Comparison of ENCODE assay signal across 20 mouse cellular contexts in the genomic region with DNA sequence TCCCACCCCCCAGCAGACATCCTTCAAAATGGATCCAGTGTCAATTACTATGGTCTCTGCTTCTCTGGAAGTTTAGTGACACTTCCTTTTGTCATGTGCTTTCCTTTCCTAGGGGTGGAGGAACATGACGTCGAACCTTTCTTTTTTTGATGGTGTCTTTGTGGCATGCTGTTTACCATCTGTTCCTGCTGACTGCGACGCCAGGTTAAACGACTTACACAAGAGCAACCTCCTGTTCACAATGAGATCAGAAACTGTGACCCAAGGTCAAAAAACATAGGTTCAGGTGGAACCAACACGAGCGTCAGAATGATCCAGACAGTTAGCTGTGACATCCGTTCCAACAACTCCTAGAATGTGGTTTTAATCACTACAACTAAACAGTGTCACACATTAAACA.
DNase-seq lines count a peak whose midpoint lies in the region; ATAC-seq and TF ChIP-seq lines count a peak whose summit lies in the region.
"Had no signal": no experiment of that assay in that cellular context is flagged by ENCODE, and none has a peak within 500 bp of the region (broad histone marks: within the 10 kb centered on the region; RNA-seq: fewer than 3 reads in every experiment).

No protein-coding gene starts in this region.

- peak; percentile 17 for DNase-seq in midbrain, embryonic 11.5 days (ENCODE audit: low spot score, missing footprints)
- DNase-seq in cerebellum, adult 18-20 months: peak; percentile 57 to 61
- DNase-seq in cerebellum, adult 9-11 months: peak; percentile 78
- DNase-seq in cerebellum, postnatal 36 days: peak; percentile 42 to 58
- no peak for DNase-seq in left cerebral cortex, adult 2 months (ENCODE audit: extremely low spot score in 1 of 2, low spot score in 2 of 2)
- DNase-seq: adrenal gland, adult 8-10 months; adrenal gland, postnatal 36 days; gastrocnemius, postnatal 14 days; heart, postnatal 10 days; kidney, adult 2 months had no signal

- H3K9me3 ChIP-seq in midbrain, embryonic 11.5 days (ENCODE audit: control insufficient read depth, low read length): no peaks in the 10 kb centered on the region
- H3K9me3 ChIP-seq in midbrain, embryonic 16.5 days (replicated peaks; ENCODE audit: control insufficient read depth, low read length, poor library complexity, severe bottlenecking): no peaks in the 10 kb centered on the region
- H3K9me3 ChIP-seq: embryonic facial prominence, embryonic 12.5 days; forebrain, embryonic 12.5 days; G1E had no signal

- WGBS in midbrain, embryonic 11.5 days: 73% methylated on average over 8 of the region's 8 CpGs
- WGBS in midbrain, embryonic 16.5 days: 66% methylated on average over 8 of the region's 8 CpGs

- no peak overlapping the region for H3K4me3 ChIP-seq in midbrain, embryonic 11.5 days (ENCODE audit: low read depth, low read length)
- no peak overlapping the region for H3K4me3 ChIP-seq in midbrain, embryonic 16.5 days (ENCODE audit: low read depth, low read length)
- no peak overlapping the region for H3K4me3 ChIP-seq in left cerebral cortex, adult 2 months
- H3K4me3 ChIP-seq: embryonic facial prominence, embryonic 12.5 days; forebrain, embryonic 12.5 days had no signal

- H3K4me1 ChIP-seq in midbrain, embryonic 11.5 days (ENCODE audit: control insufficient read depth, insufficient read depth, low read length): no peaks in the 10 kb centered on the region
- H3K4me1 ChIP-seq in midbrain, embryonic 16.5 days (ENCODE audit: control insufficient read depth, insufficient read depth, low read length): 0 out of 2 replicates have a peak, but pooled peaks cover 2% of the 10 kb centered on the region
- H3K4me1 ChIP-seq: embryonic facial prominence, embryonic 12.5 days; forebrain, embryonic 12.5 days had no signal

- no peaks in the 10 kb centered on the region for H3K27me3 ChIP-seq in midbrain, embryonic 11.5 days (ENCODE audit: control insufficient read depth, insufficient read depth, low read length)
- no peaks in the 10 kb centered on the region for H3K27me3 ChIP-seq in midbrain, embryonic 16.5 days (ENCODE audit: control insufficient read depth, insufficient read depth, low read depth, low read length)
- H3K27me3 ChIP-seq: embryonic facial prominence, embryonic 12.5 days; forebrain, embryonic 12.5 days had no signal

- no peak for ATAC-seq in midbrain, embryonic 11.5 days (ENCODE audit: low FRiP score)
- no peak for ATAC-seq in midbrain, embryonic 16.5 days
- ATAC-seq in megakaryocyte, adult 5-6 weeks (ENCODE audit: poor library complexity, severe bottlenecking): no peak
- no peak for ATAC-seq in erythroid progenitor cell, adult 5-6 weeks (replicated peaks; ENCODE audit: low FRiP score, poor library complexity, severe bottlenecking)
- ATAC-seq: CD4-positive, CD25-positive, alpha-beta regulatory T cell, adult 4 months; forebrain, embryonic 16.5 days; intestine, embryonic 16.5 days had no signal

- no peak for TF ChIP-seq CTCF in left cerebral cortex, adult 2 months (IDR thresholded peaks at IDR 0.05)

- intact Hi-C loops in left cerebral cortex, adult 2 months (cut with DNase I): no loop called here

- H3K36me3 ChIP-seq in midbrain, embryonic 11.5 days (ENCODE audit: control insufficient read depth, insufficient read depth, low read length): no peaks in the 10 kb centered on the region
- no peaks in the 10 kb centered on the region for H3K36me3 ChIP-seq in midbrain, embryonic 16.5 days (ENCODE audit: control insufficient read depth, insufficient read depth, low read length)
- H3K36me3 ChIP-seq: embryonic facial prominence, embryonic 12.5 days; forebrain, embryonic 12.5 days; G1E had no signal

- no peak overlapping the region for H3K4me2 ChIP-seq in midbrain, embryonic 11.5 days
- no peak overlapping the region for H3K4me2 ChIP-seq in midbrain, embryonic 16.5 days (ENCODE audit: low read length)
- H3K4me2 ChIP-seq: embryonic facial prominence, embryonic 12.5 days; forebrain, embryonic 12.5 days; hindbrain, embryonic 14.5 days had no signal

- no peak overlapping the region for H3K9ac ChIP-seq in midbrain, embryonic 11.5 days (ENCODE audit: low read length)
- no peak overlapping the region for H3K9ac ChIP-seq in midbrain, embryonic 16.5 days (ENCODE audit: low read depth, low read length)
- H3K9ac ChIP-seq: embryonic facial prominence, embryonic 12.5 days; forebrain, embryonic 12.5 days; hindbrain, embryonic 14.5 days had no signal

- no peak overlapping the region for H3K27ac ChIP-seq in midbrain, embryonic 11.5 days (ENCODE audit: low read depth, low read length)
- no peak overlapping the region for H3K27ac ChIP-seq in midbrain, embryonic 16.5 days (ENCODE audit: low read length)
- H3K27ac ChIP-seq in left cerebral cortex, adult 2 months: no peak overlapping the region
- H3K27ac ChIP-seq: embryonic facial prominence, embryonic 12.5 days; forebrain, embryonic 12.5 days; hindbrain, embryonic 14.5 days had no signal

Comparison
In these comparisons a context has a peak if more than half of its experiments do, and no peak if none do; other contexts are left out.
1. DNase-seq: peak in midbrain, embryonic 11.5 days (single experiment), cerebellum, adult 18-20 months (2 of 2), cerebellum, adult 9-11 months (single experiment) and cerebellum, postnatal 36 days (2 of 2); none in left cerebral cortex, adult 2 months (0 of 2).